ENCODE assay signal across 24 mouse cellular contexts in genomic region chrX:36235652-36236051, GRCm38 (mm10). TPM values are rescaled to one million over a fixed set of nuclear protein-coding genes. Genes with fewer than 3 reads are reported as not detected.
"Had no signal": no experiment of that assay in that cellular context is flagged by ENCODE, and none has a peak within 500 bp of the region (broad histone marks: within the 10 kb centered on the region; RNA-seq: fewer than 3 reads in every experiment).

No protein-coding gene starts in this region.

- H3K27ac ChIP-seq: kidney, postnatal 0 days; left cerebral cortex, adult 2 months; limb, embryonic 12.5 days; limb, embryonic 15.5 days; liver, embryonic 14.5 days; macrophage; midbrain, embryonic 12.5 days; neural tube, embryonic 12.5 days; neural tube, embryonic 15.5 days; stomach, postnatal 0 days had no signal

- DNase-seq: kidney, adult 2 months; kidney, postnatal 25 days; left cerebral cortex, postnatal 4 days; liver, postnatal 0 days; lung, embryonic 14.5 days; right cerebral cortex, adult 18-20 months; thymus, adult 2 months; thymus, postnatal 14 days; thymus, postnatal 4 days had no signal

- H3K9me3 ChIP-seq: limb, embryonic 12.5 days; limb, embryonic 15.5 days; midbrain, embryonic 12.5 days; neural tube, embryonic 12.5 days; neural tube, embryonic 15.5 days had no signal

- H3K4me1 ChIP-seq: limb, embryonic 12.5 days; limb, embryonic 15.5 days; midbrain, embryonic 12.5 days; neural tube, embryonic 12.5 days; neural tube, embryonic 15.5 days had no signal

- H3K4me3 ChIP-seq: left cerebral cortex, adult 2 months; limb, embryonic 12.5 days; limb, embryonic 15.5 days; midbrain, embryonic 12.5 days; neural tube, embryonic 12.5 days; neural tube, embryonic 15.5 days had no signal

- H3K27me3 ChIP-seq: limb, embryonic 12.5 days; limb, embryonic 15.5 days; midbrain, embryonic 12.5 days; neural tube, embryonic 12.5 days; neural tube, embryonic 15.5 days had no signal

- H3K4me2 ChIP-seq: limb, embryonic 12.5 days; limb, embryonic 15.5 days; liver, embryonic 11.5 days; lung, embryonic 14.5 days; midbrain, embryonic 12.5 days; neural tube, embryonic 12.5 days; neural tube, embryonic 15.5 days had no signal

- H3K9ac ChIP-seq: limb, embryonic 12.5 days; limb, embryonic 15.5 days; liver, embryonic 14.5 days; liver, postnatal 0 days; lung, embryonic 14.5 days; midbrain, embryonic 12.5 days; neural tube, embryonic 12.5 days; neural tube, embryonic 15.5 days had no signal

- ATAC-seq: intestine, postnatal 0 days; liver, postnatal 0 days; lung, postnatal 0 days; midbrain, embryonic 16.5 days had no signal

- H3K36me3 ChIP-seq: limb, embryonic 12.5 days; limb, embryonic 15.5 days; midbrain, embryonic 12.5 days; neural tube, embryonic 12.5 days; neural tube, embryonic 15.5 days had no signal

RNA-seq across cellular contexts. Expression of gene Zcchc12, which starts 39.9 kb away (rescaled TPM):
- total RNA-seq: megakaryocyte, adult 5-6 weeks had no signal
- polyA plus RNA-seq: macrophage had no signal
